Mouse (Mus musculus): ENCODE measurements around the gene Fam189b. TPM values are rescaled to one million over a fixed set of nuclear protein-coding genes. Genes with fewer than 3 reads are reported as not detected.

Fam189b gene
- polyA plus RNA-seq, 1 experiment from 2014 or later = 31.5 TPM

GRCm38 (mm10) chr3:89232614-89233013, 49.7 kb downstream of the Fam189b start:
- Histone ChIP-seq H3K4me3 (no peak overlapping the region), H3K4me2 (no peak overlapping the region), H3K36me3 (peaks cover 32% of the 10 kb centered on the region), H3K27ac (no peak overlapping the region), H3K4me1 (peaks cover 10% of the 10 kb centered on the region), H3K9me3 (no peaks in the 10 kb centered on the region), H3K27me3 (peaks cover 19% of the 10 kb centered on the region), H3K9ac (no peak overlapping the region)
- WGBS = 56% methylated on average over 6 of the region's 6 CpGs
- no peak for ATAC-seq (ENCODE audit: insufficient number of reproducible peaks, insufficient read depth, low FRiP score, low TSS enrichment, low read depth)

- WGBS = 80% methylated on average over 14 of the region's 14 CpGs
- Histone ChIP-seq H3K9ac (peak overlapping the region; percentile 36; the same call in 1 of the 2 replicates), H3K9me3 (no peaks in the 10 kb centered on the region), H3K4me2 (no peak overlapping the region), H3K27ac (no peak overlapping the region), H3K4me3 (no peak overlapping the region), H3K27me3 (peaks cover 19% of the 10 kb centered on the region), H3K4me1 (peaks cover 5% of the 10 kb centered on the region), H3K36me3 (peaks cover 42% of the 10 kb centered on the region)
- no peak for ATAC-seq (ENCODE audit: insufficient number of reproducible peaks, insufficient read depth, low FRiP score, low TSS enrichment, low read depth)
Measured at GRCm38 (mm10) chr3:89233562-89234110, 50.7 kb downstream of the Fam189b start.

GRCm38 (mm10) chr3:89236516-89236915, 53.6 kb downstream of the Fam189b start:
- 82% methylated on average over 10 of the region's 10 CpGs for WGBS
- Histone ChIP-seq H3K4me3 (no peak overlapping the region), H3K36me3 (peaks cover 64% of the 10 kb centered on the region)

GRCm38 (mm10) chr3:89237682-89238081, 54.7 kb downstream of the Fam189b start:
- H3K9ac ChIP-seq = no peak overlapping the region
- H3K9me3 ChIP-seq = no peaks in the 10 kb centered on the region
- H3K4me1 ChIP-seq = no peaks in the 10 kb centered on the region; the same call in 1 of the 2 replicates
- 91% methylated on average over 21 of the region's 21 CpGs for WGBS
- no peak overlapping the region for H3K27ac ChIP-seq
- no peak overlapping the region for H3K4me2 ChIP-seq
- H3K36me3 ChIP-seq = peaks cover 72% of the 10 kb centered on the region
- ATAC-seq (ENCODE audit: insufficient number of reproducible peaks, insufficient read depth, low FRiP score, low TSS enrichment, low read depth) = no peak
- H3K27me3 ChIP-seq = no peaks in the 10 kb centered on the region
- H3K4me3 ChIP-seq = no peak overlapping the region

More at GRCm38 (mm10) chr3:89236516-89236915, 53.6 kb downstream of the Fam189b start:
- Histone ChIP-seq H3K4me1 (no peaks in the 10 kb centered on the region; the same call in 1 of the 2 replicates), H3K9me3 (no peaks in the 10 kb centered on the region), H3K4me2 (no peak overlapping the region), H3K27ac (no peak overlapping the region), H3K27me3 (no peaks in the 10 kb centered on the region), H3K9ac (no peak overlapping the region)
- ATAC-seq (ENCODE audit: insufficient number of reproducible peaks, insufficient read depth, low FRiP score, low TSS enrichment, low read depth) = no peak

GRCm38 (mm10) chr3:89238494-89238893, 55.6 kb downstream of the Fam189b start:
- Histone ChIP-seq H3K9me3 (no peaks in the 10 kb centered on the region), H3K4me3 (no peak overlapping the region), H3K36me3 (peaks cover 69% of the 10 kb centered on the region), H3K4me1 (peaks cover 4% of the 10 kb centered on the region), H3K4me2 (no peak overlapping the region), H3K27me3 (no peaks in the 10 kb centered on the region), H3K27ac (no peak overlapping the region), H3K9ac (0 out of 2 replicates have a peak overlapping the region, but pooled peaks have one; percentile 40)
- ATAC-seq (ENCODE audit: insufficient number of reproducible peaks, insufficient read depth, low FRiP score, low TSS enrichment, low read depth) = peak; percentile 7; the same call in 1 of the 2 replicates
- 75% methylated on average over 12 of the region's 12 CpGs for WGBS

MicroRNA genes within 50 kb of the gene (microRNA counts, 519-probe panel; counts per million panel counts)
- 236 counts per million, percentile 44 among the panel's probes with 10 or more counts for microRNA mmu-miR-92b

Small RNA genes lying within 50 kb of the gene (microRNA-seq; reads per million reads assigned to microRNA genes)
- gene Mir92b = 504 reads per million, percentile 71 among the genes with 10 or more reads in this experiment

Other genes starting within 250 kb of the Fam189b start
- gene Ash1l, start 232.5 kb upstream of the Fam189b start, polyA plus RNA-seq (2015; fragmentation: Nextera tagmentation; extraction: Ambion mirVana) = 29.4 and 30.6 TPM in 2 replicates
- 147 and 158 TPM in 2 replicates for gene Dap3, start 232.0 kb upstream of the Fam189b start, polyA plus RNA-seq (2015; fragmentation: Nextera tagmentation; extraction: Ambion mirVana)
- gene Rusc1, start 89.8 kb upstream of the Fam189b start, polyA plus RNA-seq (2015; fragmentation: Nextera tagmentation; extraction: Ambion mirVana) = 23.3 and 25.0 TPM in 2 replicates
- not detected in 2 replicates for gene Gm43738, start 82.0 kb upstream of the Fam189b start, polyA plus RNA-seq (2015; fragmentation: Nextera tagmentation; extraction: Ambion mirVana)
- gene Fdps, start 81.2 kb upstream of the Fam189b start, polyA plus RNA-seq (2015; fragmentation: Nextera tagmentation; extraction: Ambion mirVana) = 193 and 231 TPM in 2 replicates
- gene Pklr, start 47.0 kb upstream of the Fam189b start, polyA plus RNA-seq (2015; fragmentation: Nextera tagmentation; extraction: Ambion mirVana) = 2.0 TPM in 1 of 2 replicates, not detected in the other
- 3.6 and 4.3 TPM in 2 replicates for gene Hcn3, start 22.9 kb upstream of the Fam189b start, polyA plus RNA-seq (2015; fragmentation: Nextera tagmentation; extraction: Ambion mirVana)
- gene Clk2, start 18.3 kb upstream of the Fam189b start, polyA plus RNA-seq (2015; fragmentation: Nextera tagmentation; extraction: Ambion mirVana) = 39.9 and 41.8 TPM in 2 replicates
- 115 and 125 TPM in 2 replicates for gene Scamp3, start 5.7 kb upstream of the Fam189b start, polyA plus RNA-seq (2015; fragmentation: Nextera tagmentation; extraction: Ambion mirVana)
- 34.7 TPM in 2 replicates for gene Gba, start 19.8 kb downstream of the Fam189b start, polyA plus RNA-seq (2015; fragmentation: Nextera tagmentation; extraction: Ambion mirVana)
- 42.0 and 48.1 TPM in 2 replicates for gene Thbs3, start 32.0 kb downstream of the Fam189b start, polyA plus RNA-seq (2015; fragmentation: Nextera tagmentation; extraction: Ambion mirVana)
- gene Mtx1, start 43.9 kb downstream of the Fam189b start, polyA plus RNA-seq (2015; fragmentation: Nextera tagmentation; extraction: Ambion mirVana) = 182 and 212 TPM in 2 replicates
- gene Muc1, start 45.9 kb downstream of the Fam189b start, polyA plus RNA-seq (2015; fragmentation: Nextera tagmentation; extraction: Ambion mirVana) = 1.5 and 1.6 TPM in 2 replicates
- 300 and 361 TPM in 2 replicates for gene Krtcap2, start 62.8 kb downstream of the Fam189b start, polyA plus RNA-seq (2015; fragmentation: Nextera tagmentation; extraction: Ambion mirVana)
- gene Trim46, start 63.2 kb downstream of the Fam189b start, polyA plus RNA-seq (2015; fragmentation: Nextera tagmentation; extraction: Ambion mirVana) = 7.0 and 9.7 TPM in 2 replicates
- 120 and 147 TPM in 2 replicates for gene Dpm3, start 76.2 kb downstream of the Fam189b start, polyA plus RNA-seq (2015; fragmentation: Nextera tagmentation; extraction: Ambion mirVana)
- 67.4 and 68.6 TPM in 2 replicates for gene Slc50a1, start 87.4 kb downstream of the Fam189b start, polyA plus RNA-seq (2015; fragmentation: Nextera tagmentation; extraction: Ambion mirVana)
- gene Efna1, start 98.0 kb downstream of the Fam189b start, polyA plus RNA-seq (2015; fragmentation: Nextera tagmentation; extraction: Ambion mirVana) = 40.7 and 43.1 TPM in 2 replicates
- 22.6 and 26.6 TPM in 2 replicates for gene Efna3, start 139.8 kb downstream of the Fam189b start, polyA plus RNA-seq (2015; fragmentation: Nextera tagmentation; extraction: Ambion mirVana)
- 46.5 and 50.1 TPM in 2 replicates for gene Efna4, start 154.9 kb downstream of the Fam189b start, polyA plus RNA-seq (2015; fragmentation: Nextera tagmentation; extraction: Ambion mirVana)
- 50.8 and 52.6 TPM in 2 replicates for gene Adam15, start 166.9 kb downstream of the Fam189b start, polyA plus RNA-seq (2015; fragmentation: Nextera tagmentation; extraction: Ambion mirVana)
- gene Dcst2, start 178.8 kb downstream of the Fam189b start, polyA plus RNA-seq (2015; fragmentation: Nextera tagmentation; extraction: Ambion mirVana) = 0.18 and 0.38 TPM in 2 replicates
- gene Dcst1, start 182.1 kb downstream of the Fam189b start, polyA plus RNA-seq (2015; fragmentation: Nextera tagmentation; extraction: Ambion mirVana) = 0.44 and 0.85 TPM in 2 replicates
- 1.7 and 2.1 TPM in 2 replicates for gene Zbtb7b, start 211.6 kb downstream of the Fam189b start, polyA plus RNA-seq (2015; fragmentation: Nextera tagmentation; extraction: Ambion mirVana)
- gene Lenep, start 219.7 kb downstream of the Fam189b start, polyA plus RNA-seq (2015; fragmentation: Nextera tagmentation; extraction: Ambion mirVana) = not detected in 2 replicates
- gene Flad1, start 228.7 kb downstream of the Fam189b start, polyA plus RNA-seq (2015; fragmentation: Nextera tagmentation; extraction: Ambion mirVana) = 29.4 and 29.5 TPM in 2 replicates
- gene Cks1b, start 235.2 kb downstream of the Fam189b start, polyA plus RNA-seq (2015; fragmentation: Nextera tagmentation; extraction: Ambion mirVana) = 513 and 525 TPM in 2 replicates
- 91.4 and 93.3 TPM in 2 replicates for gene Shc1, start 235.3 kb downstream of the Fam189b start, polyA plus RNA-seq (2015; fragmentation: Nextera tagmentation; extraction: Ambion mirVana)
- gene Pygo2, start 247.1 kb downstream of the Fam189b start, polyA plus RNA-seq (2015; fragmentation: Nextera tagmentation; extraction: Ambion mirVana) = 47.8 and 50.5 TPM in 2 replicates

Measured in embryonic facial prominence, embryonic 13.5 days (tissue).